Mouse (Mus musculus): ENCODE measurements around the gene Gm973.

GRCm38 (mm10) chr1:59593622-59594035 is 77.6 kb downstream of the Gm973 start:
- TF ChIP-seq PAX5 (IDR thresholded peaks at IDR 0.05; ENCODE audit: low read length) (no peak), HCFC1 (IDR thresholded peaks at IDR 0.05; ENCODE audit: low read depth, low read length) (no peak), RAD21 (IDR thresholded peaks at IDR 0.05; ENCODE audit: low read depth, low read length) (no peak), CTCF (conservative IDR thresholded peaks at IDR 0.05 in 1 of 2, IDR thresholded peaks at IDR 0.05 in 1 of 2; ENCODE audit: low read depth in 2 of 2, low read length in 2 of 2) (no peak), NELFE (IDR thresholded peaks at IDR 0.05; ENCODE audit: low read depth, low read length) (no peak), POLR2A (IDR thresholded peaks at IDR 0.05; ENCODE audit: low read depth, low read length) (0 out of 2 replicates have a peak, but pooled peaks have one; percentile 19), SIN3A (IDR thresholded peaks at IDR 0.05; ENCODE audit: low read length) (no peak), ZNF384 (IDR thresholded peaks at IDR 0.05; ENCODE audit: low read depth, low read length) (no peak), NRF1 (IDR thresholded peaks at IDR 0.05; ENCODE audit: low read depth, low read length) (no peak)

Measured in CH12.LX (cell line).